Mouse (Mus musculus): ENCODE measurements at regions not wholly inside any gene's neighbourhood (a gene's known extent, or its start where the extent isn't known, plus 50 kb on each side); places are given as distances from the start of the nearest gene placed in this dataset.

DNA sequence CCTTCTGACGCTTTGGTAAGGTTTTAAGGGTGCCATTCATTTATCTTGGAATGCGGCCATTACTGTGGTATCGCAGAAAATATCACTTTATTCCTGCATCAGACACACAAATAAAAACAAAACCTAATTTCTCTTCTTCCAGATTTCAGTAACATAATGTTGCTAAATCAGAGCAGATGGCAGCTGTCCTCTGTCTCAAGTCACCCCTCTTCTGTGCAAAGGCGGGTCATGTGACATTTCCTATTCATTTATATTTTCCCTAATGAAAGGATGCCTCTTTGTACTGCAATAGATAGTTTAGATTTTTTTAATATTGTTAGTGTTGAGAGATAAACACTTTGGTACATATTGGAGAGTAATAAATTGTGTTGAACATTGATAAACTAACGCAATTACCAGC is 233.7 kb downstream of the Rbm26 start:
- no peak for TF ChIP-seq GATA1 (IDR thresholded peaks at IDR 0.05; ENCODE audit: borderline replicate concordance, low read length)
- TF ChIP-seq FLI1 (IDR thresholded peaks at IDR 0.05; ENCODE audit: low read length) = no peak

Measured in megakaryocyte, embryonic 14.5 days (primary cell).